Comparison of ENCODE assay signal across 10 mouse cellular contexts in the genomic region with DNA sequence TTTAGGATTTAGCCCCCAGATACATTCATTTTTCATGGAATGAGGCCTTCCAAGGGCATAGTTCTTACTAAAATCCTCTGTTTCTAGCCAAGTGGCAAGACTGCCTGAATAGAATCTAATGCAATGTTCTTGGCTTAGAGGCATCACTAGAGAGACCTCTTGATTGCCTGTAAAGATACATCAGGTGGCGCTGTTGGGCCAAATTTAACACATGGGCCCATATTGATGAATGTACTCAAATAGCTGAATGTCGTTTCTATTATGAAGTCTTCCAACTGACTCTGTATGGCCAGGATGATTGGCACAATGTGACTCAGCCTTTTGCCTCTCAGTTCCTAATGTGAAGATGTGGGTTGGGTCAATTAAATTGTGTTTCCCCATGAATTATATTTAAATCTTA.
DNase-seq lines count a peak whose midpoint lies in the region; ATAC-seq and TF ChIP-seq lines count a peak whose summit lies in the region.
"Had no signal": no experiment of that assay in that cellular context is flagged by ENCODE, and none has a peak within 500 bp of the region (broad histone marks: within the 10 kb centered on the region; RNA-seq: fewer than 3 reads in every experiment).

No protein-coding gene starts in this region.

- H3K4me3 ChIP-seq in hindbrain, postnatal 0 days (ENCODE audit: low read length): no peak overlapping the region
- no peak overlapping the region for H3K4me3 ChIP-seq in midbrain, embryonic 10.5 days
- H3K4me3 ChIP-seq in gastrocnemius, adult 2 months: no peak overlapping the region
- H3K4me3 ChIP-seq: heart, embryonic 13.5 days; myocyte had no signal

- no peak overlapping the region for H3K4me2 ChIP-seq in hindbrain, postnatal 0 days (ENCODE audit: low read depth, low read length)
- H3K4me2 ChIP-seq: heart, embryonic 13.5 days had no signal

- WGBS in hindbrain, postnatal 0 days: 5% methylated on average over 2 of the region's 2 CpGs
- 12% methylated on average over 2 of the region's 2 CpGs for WGBS in midbrain, embryonic 10.5 days

- no peaks in the 10 kb centered on the region for H3K36me3 ChIP-seq in hindbrain, postnatal 0 days (ENCODE audit: insufficient read depth, low read length)
- H3K36me3 ChIP-seq in midbrain, embryonic 10.5 days: no peaks in the 10 kb centered on the region
- H3K36me3 ChIP-seq: heart, embryonic 13.5 days had no signal

- peak; percentile 7 for DNase-seq in kidney, adult 18-20 months
- no peak for DNase-seq in kidney, postnatal 14 days
- DNase-seq in embryo, embryonic 11.5 days (ENCODE audit: low read depth, low spot score): peak; percentile 19
- peak; percentile 86 for DNase-seq in hindbrain, postnatal 0 days (ENCODE audit: low spot score)
- peak; percentile 21 for DNase-seq in midbrain, embryonic 10.5 days (ENCODE audit: low spot score)
- no peak for DNase-seq in gastrocnemius, adult 8-10 months (ENCODE audit: low spot score in 2 of 2)
- no peak for DNase-seq in spleen, adult 18-20 months
- DNase-seq in gastrocnemius, adult 2 months: no peak

- H3K27me3 ChIP-seq in hindbrain, postnatal 0 days (ENCODE audit: insufficient read depth, low read length): no peaks in the 10 kb centered on the region
- no peaks in the 10 kb centered on the region for H3K27me3 ChIP-seq in midbrain, embryonic 10.5 days (ENCODE audit: low read depth, poor library complexity, severe bottlenecking)
- H3K27me3 ChIP-seq: heart, embryonic 13.5 days had no signal

- intact Hi-C loops in gastrocnemius, adult 2 months (cut with DNase I): no loop called here

- peak; percentile 75 for TF ChIP-seq CTCF in hindbrain, postnatal 0 days (IDR thresholded peaks at IDR 0.05; ENCODE audit: low read depth)
- no peak for TF ChIP-seq CTCF in gastrocnemius, adult 2 months (IDR thresholded peaks at IDR 0.05)

- H3K4me1 ChIP-seq in hindbrain, postnatal 0 days (ENCODE audit: insufficient read depth, low read length): no peaks in the 10 kb centered on the region
- H3K4me1 ChIP-seq in midbrain, embryonic 10.5 days: no peaks in the 10 kb centered on the region
- H3K4me1 ChIP-seq: heart, embryonic 13.5 days had no signal

- H3K9me3 ChIP-seq in hindbrain, postnatal 0 days (ENCODE audit: low read length): no peaks in the 10 kb centered on the region
- no peaks in the 10 kb centered on the region for H3K9me3 ChIP-seq in midbrain, embryonic 10.5 days (replicated peaks)
- H3K9me3 ChIP-seq: heart, embryonic 13.5 days had no signal

- no peak overlapping the region for H3K27ac ChIP-seq in hindbrain, postnatal 0 days
- H3K27ac ChIP-seq in midbrain, embryonic 10.5 days (replicated peaks): no peak overlapping the region
- H3K27ac ChIP-seq in gastrocnemius, adult 2 months: no peak overlapping the region
- H3K27ac ChIP-seq: heart, embryonic 13.5 days had no signal

- no peak overlapping the region for H3K9ac ChIP-seq in hindbrain, postnatal 0 days (replicated peaks; ENCODE audit: low read length)
- H3K9ac ChIP-seq: heart, embryonic 13.5 days had no signal

- peak; percentile 70 for ATAC-seq in hindbrain, postnatal 0 days

Comparison
In these comparisons a context has a peak if more than half of its experiments do, and no peak if none do; other contexts are left out.
1. DNase-seq: peak in kidney, adult 18-20 months (single experiment), embryo, embryonic 11.5 days (single experiment), hindbrain, postnatal 0 days (single experiment) and midbrain, embryonic 10.5 days (single experiment); none in kidney, postnatal 14 days (single experiment), gastrocnemius, adult 8-10 months (0 of 2), spleen, adult 18-20 months (0 of 2) and gastrocnemius, adult 2 months (single experiment).